Mouse (Mus musculus): Measurements from ENCODE around the gene Pgbd5. TPM values are rescaled to one million over a fixed set of nuclear protein-coding genes. Genes with fewer than 3 reads are reported as not detected.

The Pgbd5 gene
- total RNA-seq, 2 experiments from 2014 or later: 0.15 to 0.50 TPM

- DNase-seq: no peak
- intact Hi-C loops (cut with DNase I): no loop called here
- no peak for TF ChIP-seq CTCF (IDR thresholded peaks at IDR 0.05)
- Histone ChIP-seq H3K4me3 (no peak overlapping the region), H3K27ac (peak overlapping the region; percentile 48; the same call in 1 of the 2 replicates)
These were observed 118.1 kb downstream of the Pgbd5 start for GRCm38 (mm10) chr8:124321227-124321840.

DNA sequence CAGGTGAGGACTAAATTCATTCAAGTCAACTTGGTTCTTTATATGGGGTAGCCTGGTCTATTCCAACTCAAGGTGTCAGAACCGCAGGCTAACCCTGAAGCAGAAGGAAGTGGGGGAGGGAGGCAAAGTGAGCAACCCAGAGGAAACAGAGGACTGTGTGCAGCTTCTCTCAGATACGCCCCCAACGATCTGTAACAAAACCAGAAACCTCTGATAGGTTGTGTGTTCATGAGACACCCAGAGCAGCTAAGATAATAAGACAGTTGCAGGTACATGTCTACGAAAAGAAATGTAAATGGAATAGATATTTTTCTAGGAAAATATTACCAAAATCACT is 120.2 kb downstream of the Pgbd5 start:
- no peak for DNase-seq
- intact Hi-C loops (cut with DNase I): loop anchor here (2.0 kb wide), 1 partner anchor 34 kb away; no protein-coding TSS in a partner anchor
- peak overlapping the region; percentile 83 for H3K27ac ChIP-seq
- no peak overlapping the region for H3K4me3 ChIP-seq
- no peak for TF ChIP-seq CTCF (IDR thresholded peaks at IDR 0.05)

Other genes starting within 250 kb of the Pgbd5 start
- 10 to 100 TPM; 35.6 to 37.2 TPM for gene Galnt2, start 208.3 kb downstream of the Pgbd5 start, total RNA-seq (2021)
- 10 to 100 TPM; 17.1 to 17.7 TPM for gene Cog2, start 81.1 kb upstream of the Pgbd5 start, total RNA-seq (2021)
- gene Agt, start 130.0 kb upstream of the Pgbd5 start, total RNA-seq (2021): 10 to 100 TPM; 12.0 to 18.0 TPM
- not detected for gene Capn9, start 136.5 kb upstream of the Pgbd5 start, total RNA-seq (2021)
- gene 2310022B05Rik, start 223.7 kb upstream of the Pgbd5 start, total RNA-seq (2021): 10 to 100 TPM; 10.4 to 17.3 TPM

Measured in gastrocnemius, adult 2 months (tissue).